Mouse (Mus musculus) urinary bladder, postnatal 0 days (tissue): ENCODE data around the gene Zc3h14. TPM values are rescaled to one million over a fixed set of nuclear protein-coding genes. Genes with fewer than 3 reads are reported as not detected.

Experiments used
- polyA plus RNA-seq: library from polyadenylated mRNA; unstranded; fragments of >200 nt; fragmentation: Nextera tagmentation; extraction: Ambion mirVana; gene quantifications from 2 replicates; pipeline ENCODE4 v1.2.1, GENCODE M21; 2015

The Zc3h14 gene
- 46.7 and 58.4 TPM in 2 replicates for polyA plus RNA-seq

DNA sequence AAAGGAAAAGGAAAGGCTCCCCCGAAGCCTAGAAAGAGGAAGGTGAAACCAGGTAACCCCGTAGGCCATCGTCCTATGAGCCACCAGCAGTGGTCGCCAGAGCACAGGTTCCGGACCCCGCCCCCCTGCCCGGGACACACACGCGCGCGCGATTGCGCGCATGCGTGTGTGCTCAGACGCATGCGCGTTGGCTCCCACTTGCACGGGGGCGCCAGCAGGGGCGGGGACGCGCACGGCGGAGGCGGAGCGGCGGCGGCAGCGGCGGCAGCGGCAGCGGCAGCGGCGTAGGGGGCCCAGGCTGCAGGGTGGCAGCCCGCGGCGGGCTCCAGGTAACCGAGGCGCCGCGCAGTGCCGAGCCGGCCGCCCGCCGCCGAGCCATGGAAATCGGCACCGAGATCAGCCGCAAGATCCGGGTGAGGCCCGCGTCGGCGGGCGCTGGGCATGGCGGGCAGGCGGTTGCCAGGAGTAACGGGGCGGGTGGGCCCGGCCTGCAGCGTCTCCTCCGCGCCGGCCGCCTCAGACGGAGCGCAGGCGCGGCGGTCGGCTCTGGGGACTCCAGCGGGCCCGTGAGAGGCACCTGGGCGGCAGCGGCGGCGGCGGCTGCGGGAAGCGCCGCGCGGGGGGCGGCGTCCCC is at the start of gene Zc3h14:
Gene Zc3h14 (plus strand): TSS at position 219 of the 634 bp plus-strand sequence.

DNA sequence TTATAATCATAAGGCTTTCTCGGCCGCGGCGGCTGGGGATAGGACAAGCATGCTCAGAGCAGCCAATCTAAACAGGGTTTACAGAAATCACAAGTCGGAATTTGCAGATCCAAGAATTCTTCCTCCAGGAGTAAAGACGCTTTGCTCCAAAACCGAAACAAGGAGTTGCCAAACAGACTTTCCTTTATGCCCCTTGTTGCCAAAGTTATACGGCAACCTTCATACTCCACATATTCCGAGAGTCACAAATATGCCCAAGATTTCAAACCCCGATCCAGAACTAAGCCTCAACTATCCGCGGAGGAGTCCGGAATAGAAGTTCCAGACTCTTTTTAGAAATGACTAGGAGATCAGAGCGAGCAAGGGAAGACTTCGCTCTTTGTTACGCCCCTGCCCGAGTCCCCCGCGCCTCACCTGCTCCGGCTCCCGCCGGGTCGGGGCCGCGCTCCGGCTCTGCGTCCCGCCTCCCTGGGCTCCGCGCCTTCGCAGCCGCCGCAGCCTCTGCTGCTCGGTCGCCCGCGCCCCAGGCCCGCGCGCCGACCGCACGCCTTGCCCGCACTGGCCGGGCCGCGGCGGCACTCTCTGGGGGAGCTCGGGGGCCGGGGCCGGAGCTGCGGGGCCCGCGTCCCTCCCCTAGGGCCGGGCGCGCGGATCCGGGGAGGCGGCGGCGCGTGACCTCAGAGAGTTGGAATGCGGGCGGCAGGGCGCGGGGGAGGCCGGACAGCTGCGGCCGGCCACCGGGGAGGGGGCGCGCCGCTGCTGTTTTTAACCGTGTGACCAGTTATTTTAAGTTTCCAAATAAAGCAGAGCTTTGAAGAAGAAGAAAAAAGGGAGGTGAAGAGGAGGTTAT is 9.6 kb upstream of the Zc3h14 start, which contains the start of gene Ptpn21:
Gene Ptpn21 (minus strand): TSS at position 455 of the 850 bp plus-strand sequence.

Other genes with a start within 250 kb of the Zc3h14 start
- gene Kcnk10, start 168.7 kb upstream of the Zc3h14 start, polyA plus RNA-seq, result not detected in 2 replicates
- gene Spata7, start 118.8 kb upstream of the Zc3h14 start, polyA plus RNA-seq, result 4.0 and 4.8 TPM in 2 replicates
- gene Ptpn21, start 9.6 kb upstream of the Zc3h14 start, polyA plus RNA-seq, result 9.2 and 10.3 TPM in 2 replicates
- 0.93 and 1.2 TPM in 2 replicates for gene Eml5, start 154.5 kb downstream of the Zc3h14 start, polyA plus RNA-seq
- 13.1 and 13.3 TPM in 2 replicates for gene Ttc8, start 173.6 kb downstream of the Zc3h14 start, polyA plus RNA-seq